ENCODE assay signal across 8 mouse cellular contexts in genomic region chr8:84004533-84005201, GRCm38 (mm10). TPM values are rescaled to one million over a fixed set of nuclear protein-coding genes. Genes with fewer than 3 reads are reported as not detected.
DNase-seq lines count a peak whose midpoint lies in the region; ATAC-seq and TF ChIP-seq lines count a peak whose summit lies in the region.

No protein-coding gene starts in this region.

- TF ChIP-seq CTCF in liver, adult 2 months (IDR thresholded peaks at IDR 0.05; ENCODE audit: low read depth, low read length) = no peak

- no peaks in the 10 kb centered on the region for H3K79me2 ChIP-seq in liver, adult 2 months (ENCODE audit: control insufficient read depth, insufficient read depth, low read length)
- H3K79me2 ChIP-seq in myocyte (ENCODE audit: control insufficient read depth, insufficient read depth) = no peaks in the 10 kb centered on the region

- no peaks in the 10 kb centered on the region for H3K36me3 ChIP-seq in heart, embryonic 11.5 days (ENCODE audit: control insufficient read depth, insufficient read depth, low read length)
- peaks cover 17% of the 10 kb centered on the region for H3K36me3 ChIP-seq in kidney, embryonic 16.5 days (ENCODE audit: insufficient read depth, low read length)
- H3K36me3 ChIP-seq in liver, adult 2 months (ENCODE audit: control insufficient read depth, insufficient read depth, low read length) = no peaks in the 10 kb centered on the region
- H3K36me3 ChIP-seq in myocyte (ENCODE audit: control insufficient read depth, insufficient read depth) = no peaks in the 10 kb centered on the region
- no peaks in the 10 kb centered on the region for H3K36me3 ChIP-seq in splenic B cell, adult 2 months (ENCODE audit: control insufficient read depth, insufficient read depth, low read length, poor library complexity, severe bottlenecking)

- peak overlapping the region; percentile 81 for H3K9ac ChIP-seq in heart, embryonic 11.5 days (ENCODE audit: low read depth, low read length)
- peak overlapping the region; percentile 68 for H3K9ac ChIP-seq in kidney, embryonic 16.5 days (replicated peaks; ENCODE audit: low read length)
- peak overlapping the region; percentile 88 for H3K9ac ChIP-seq in liver, adult 2 months (ENCODE audit: low read depth, low read length)

- peak; percentile 98 for ATAC-seq in erythroblast, adult 5-6 weeks (replicated peaks; ENCODE audit: low FRiP score, poor library complexity, severe bottlenecking)
- peak; percentile 77 for ATAC-seq in heart, embryonic 11.5 days (replicated peaks; ENCODE audit: insufficient number of reproducible peaks, low FRiP score, low TSS enrichment)
- ATAC-seq in kidney, embryonic 16.5 days (ENCODE audit: low FRiP score, low TSS enrichment) = peak; percentile 84

- H3K4me1 ChIP-seq in heart, embryonic 11.5 days (ENCODE audit: control insufficient read depth, insufficient read depth, low read length) = peaks cover 10% of the 10 kb centered on the region
- H3K4me1 ChIP-seq in kidney, embryonic 16.5 days (ENCODE audit: insufficient read depth, low read length) = peaks cover 24% of the 10 kb centered on the region
- peaks cover 16% of the 10 kb centered on the region for H3K4me1 ChIP-seq in liver, adult 2 months (ENCODE audit: control insufficient read depth, insufficient read depth, low read length)

- no peaks in the 10 kb centered on the region for H3K9me3 ChIP-seq in heart, embryonic 11.5 days (replicated peaks; ENCODE audit: control insufficient read depth, low read length)
- H3K9me3 ChIP-seq in kidney, embryonic 16.5 days (ENCODE audit: low read length) = no peaks in the 10 kb centered on the region

- peak; percentile 79 for TF ChIP-seq POLR2A in liver, adult 2 months (IDR thresholded peaks at IDR 0.05; ENCODE audit: extremely low read depth, insufficient read depth, low read length)
- TF ChIP-seq POLR2A in myocyte (IDR thresholded peaks at IDR 0.05; ENCODE audit: insufficient read length, low read depth) = peak; percentile 47

- peak overlapping the region; percentile 19 for H3ac ChIP-seq in myocyte (ENCODE audit: control insufficient read depth, insufficient read length)

- H3K4me3 ChIP-seq in heart, embryonic 11.5 days (ENCODE audit: low read depth, low read length) = peak overlapping the region; percentile 66
- peak overlapping the region; percentile 60 for H3K4me3 ChIP-seq in kidney, embryonic 16.5 days (ENCODE audit: low read length)
- H3K4me3 ChIP-seq in liver, adult 2 months (ENCODE audit: insufficient read depth, low read depth, low read length) = peak overlapping the region; percentile 78
- peak overlapping the region; percentile 30 for H3K4me3 ChIP-seq in myocyte

- H3K27ac ChIP-seq in heart, embryonic 11.5 days (ENCODE audit: low read depth, low read length) = peak overlapping the region; percentile 72
- peak overlapping the region; percentile 90 for H3K27ac ChIP-seq in kidney, embryonic 16.5 days (ENCODE audit: low read length)
- peak overlapping the region; percentile 93 for H3K27ac ChIP-seq in liver, adult 2 months (replicated peaks; ENCODE audit: insufficient read depth, low read depth, low read length)

- peak; percentile 98 for DNase-seq in B cell, adult 2 months
- DNase-seq in brain, adult 2 months (ENCODE audit: low read depth, low spot score) = peak; percentile 98
- peak; percentile 91 for DNase-seq in liver, adult 2 months (ENCODE audit: extremely low read depth, low read depth, low spot score)
- peak; percentile 99 for DNase-seq in splenic B cell, adult 2 months (ENCODE audit: low read depth, low spot score)

- peaks cover 10% of the 10 kb centered on the region for H3K27me3 ChIP-seq in heart, embryonic 11.5 days (ENCODE audit: control insufficient read depth, insufficient read depth, low read length)
- no peaks in the 10 kb centered on the region for H3K27me3 ChIP-seq in kidney, embryonic 16.5 days (ENCODE audit: insufficient read depth, low read length)
- no peaks in the 10 kb centered on the region for H3K27me3 ChIP-seq in liver, adult 2 months (ENCODE audit: control insufficient read depth, insufficient read depth, low read length)
- no peaks in the 10 kb centered on the region for H3K27me3 ChIP-seq in myocyte (ENCODE audit: control insufficient read depth, insufficient read depth, insufficient read length)
- H3K27me3 ChIP-seq in splenic B cell, adult 2 months (ENCODE audit: control insufficient read depth, insufficient read depth, low read length, poor library complexity, severe bottlenecking) = no peaks in the 10 kb centered on the region

- 2% methylated on average over 30 of the region's 30 CpGs for WGBS in heart, embryonic 11.5 days (ENCODE audit: insufficient replicate concordance)
- WGBS in kidney, embryonic 16.5 days = 1% methylated on average over 30 of the region's 30 CpGs
- WGBS in liver, adult 2 months = under 1% methylated on average over 30 of the region's 30 CpGs

- H3K4me2 ChIP-seq in heart, embryonic 11.5 days = peak overlapping the region; percentile 89
- peak overlapping the region; percentile 67 for H3K4me2 ChIP-seq in kidney, embryonic 16.5 days (replicated peaks; ENCODE audit: low read depth, low read length)
- H3K4me2 ChIP-seq in myocyte (ENCODE audit: low read depth) = peak overlapping the region; percentile 92

TF ChIP-seq in myocyte, 11 proteins besides CTCF, POLR2A, EP300 and RAD21:
- TF ChIP-seq REST (IDR thresholded peaks at IDR 0.05; ENCODE audit: insufficient read depth, insufficient read length) (no peak), E2F4 (IDR thresholded peaks at IDR 0.05; ENCODE audit: insufficient read depth) (no peak), CEBPB (IDR thresholded peaks at IDR 0.05; ENCODE audit: insufficient read depth, poor library complexity, severe bottlenecking) (no peak), TCF3 (IDR thresholded peaks at IDR 0.05; ENCODE audit: insufficient read length, low read depth) (no peak), USF1 (IDR thresholded peaks at IDR 0.05; ENCODE audit: low read depth) (no peak), POLR2AphosphoS2 (IDR thresholded peaks at IDR 0.05; ENCODE audit: insufficient read length, low read depth) (peak; percentile 68), MAX (IDR thresholded peaks at IDR 0.05; ENCODE audit: low read depth) (no peak), TCF12 (IDR thresholded peaks at IDR 0.05; ENCODE audit: insufficient read depth, poor library complexity, severe bottlenecking) (no peak), MYOD1 (IDR thresholded peaks at IDR 0.05; ENCODE audit: control insufficient read depth in 1 of 3, insufficient read length in 2 of 3, low read depth in 2 of 3) (no peak), MYOG (IDR thresholded peaks at IDR 0.05; ENCODE audit: control insufficient read depth in 1 of 3, insufficient read depth in 1 of 3, insufficient read length in 2 of 3, low read depth in 2 of 3) (no peak), SRF (IDR thresholded peaks at IDR 0.05; ENCODE audit: control insufficient read depth, insufficient read length, low read depth) (peak; percentile 44)

RNA-seq across cellular contexts. Expression of gene 1700067K01Rik, which starts 3.4 kb away (rescaled TPM):
- total RNA-seq in erythroblast, adult 5-6 weeks (2015; ENCODE audit: low replicate concordance) = 1.3 TPM in 1 of 2 replicates, not detected in the other
- 0.51 and 2.6 TPM in 2 replicates for total RNA-seq in erythroblast, adult 5-6 weeks (2017; ENCODE audit: low replicate concordance)
- 0.42 and 0.52 TPM in 2 replicates for polyA plus RNA-seq in heart, embryonic 11.5 days (2014; fragmentation: Nextera tagmentation; extraction: Ambion mirVana)
- polyA plus RNA-seq in kidney, embryonic 16.5 days (2015; fragmentation: Nextera tagmentation; extraction: Ambion mirVana) = 0.51 and 1.1 TPM in 2 replicates
- total RNA-seq in liver, adult 2 months (2014; rRNA removed) = 0.20 and 0.46 TPM in 2 replicates
- polyA plus RNA-seq in liver, adult 2 months (2012; rRNA removed) = 0.11 and 0.26 TPM in 2 replicates
- 0.29 TPM for polyA plus RNA-seq in myocyte (2012; fragmentation: generic; extraction: Trizol)

RNA-seq across cellular contexts. Expression of gene Samd1, which starts 7.2 kb away (rescaled TPM):
- total RNA-seq in erythroblast, adult 5-6 weeks (2015; ENCODE audit: low replicate concordance) = 14.8 and 33.2 TPM in 2 replicates
- total RNA-seq in erythroblast, adult 5-6 weeks (2017; ENCODE audit: low replicate concordance) = 32.5 and 36.0 TPM in 2 replicates
- 8.1 and 10.1 TPM in 2 replicates for polyA plus RNA-seq in heart, embryonic 11.5 days (2014; fragmentation: Nextera tagmentation; extraction: Ambion mirVana)
- 9.4 and 11.6 TPM in 2 replicates for polyA plus RNA-seq in kidney, embryonic 16.5 days (2015; fragmentation: Nextera tagmentation; extraction: Ambion mirVana)
- total RNA-seq in liver, adult 2 months (2014; rRNA removed) = 4.0 and 7.2 TPM in 2 replicates
- 11.9 and 12.2 TPM in 2 replicates for polyA plus RNA-seq in liver, adult 2 months (2012; rRNA removed)
- 30.6 TPM for polyA plus RNA-seq in myocyte (2012; fragmentation: generic; extraction: Trizol)

RNA-seq across cellular contexts. Expression of gene 2210011C24Rik, which starts 7.3 kb away (rescaled TPM):
- total RNA-seq in erythroblast, adult 5-6 weeks (2015; ENCODE audit: low replicate concordance) = not detected in 2 replicates
- not detected in 2 replicates for total RNA-seq in erythroblast, adult 5-6 weeks (2017; ENCODE audit: low replicate concordance)
- polyA plus RNA-seq in heart, embryonic 11.5 days (2014; fragmentation: Nextera tagmentation; extraction: Ambion mirVana) = 0.11 TPM in 1 of 2 replicates, not detected in the other
- polyA plus RNA-seq in kidney, embryonic 16.5 days (2015; fragmentation: Nextera tagmentation; extraction: Ambion mirVana) = 7.5 and 9.0 TPM in 2 replicates
- 0.20 and 0.28 TPM in 2 replicates for total RNA-seq in liver, adult 2 months (2014; rRNA removed)
- polyA plus RNA-seq in liver, adult 2 months (2012; rRNA removed) = 0.21 and 0.34 TPM in 2 replicates
- polyA plus RNA-seq in myocyte (2012; fragmentation: generic; extraction: Trizol) = 6.1 TPM

RNA-seq across cellular contexts. Expression of gene Palm3, which starts 16.6 kb away (rescaled TPM):
- total RNA-seq in erythroblast, adult 5-6 weeks (2015; ENCODE audit: low replicate concordance) = not detected in 2 replicates
- not detected in 2 replicates for total RNA-seq in erythroblast, adult 5-6 weeks (2017; ENCODE audit: low replicate concordance)
- polyA plus RNA-seq in heart, embryonic 11.5 days (2014; fragmentation: Nextera tagmentation; extraction: Ambion mirVana) = 0.57 and 0.77 TPM in 2 replicates
- polyA plus RNA-seq in kidney, embryonic 16.5 days (2015; fragmentation: Nextera tagmentation; extraction: Ambion mirVana) = 15.5 and 16.7 TPM in 2 replicates
- total RNA-seq in liver, adult 2 months (2014; rRNA removed) = not detected in 2 replicates
- polyA plus RNA-seq in liver, adult 2 months (2012; rRNA removed) = not detected in 2 replicates
- 4.9 TPM for polyA plus RNA-seq in myocyte (2012; fragmentation: generic; extraction: Trizol)

RNA-seq across cellular contexts. Expression of gene Prkaca, which starts 31.9 kb away (rescaled TPM):
- 7.5 and 9.8 TPM in 2 replicates for total RNA-seq in erythroblast, adult 5-6 weeks (2015; ENCODE audit: low replicate concordance)
- total RNA-seq in erythroblast, adult 5-6 weeks (2017; ENCODE audit: low replicate concordance) = 6.7 and 7.1 TPM in 2 replicates
- polyA plus RNA-seq in heart, embryonic 11.5 days (2014; fragmentation: Nextera tagmentation; extraction: Ambion mirVana) = 136 and 139 TPM in 2 replicates
- polyA plus RNA-seq in kidney, embryonic 16.5 days (2015; fragmentation: Nextera tagmentation; extraction: Ambion mirVana) = 105 and 143 TPM in 2 replicates
- 23.0 and 24.9 TPM in 2 replicates for total RNA-seq in liver, adult 2 months (2014; rRNA removed)
- polyA plus RNA-seq in liver, adult 2 months (2012; rRNA removed) = 47.8 and 56.5 TPM in 2 replicates
- polyA plus RNA-seq in myocyte (2012; fragmentation: generic; extraction: Trizol) = 181 TPM

Comparison
In these comparisons a context has a peak if more than half of its experiments do, and no peak if none do; other contexts are left out.
1. Peak in every context shown above with its lines: DNase-seq, ATAC-seq, H3K4me3 ChIP-seq and H3K27ac ChIP-seq.